Mouse (Mus musculus) E14TG2a.4 (cell line): ENCODE results near the gene Lrrc3b.

Source experiments
- CTCF ChIP-seq: conservative IDR thresholded peaks from 2 replicates; pipeline ENCODE4 v1.5.1; 2014; ENCODE audit warnings: low read length
- POU5F1 ChIP-seq: IDR thresholded peaks from 2 replicates; pipeline ENCODE4 v1.6.1; 2014; ENCODE audit warnings: low read length, borderline replicate concordance

DNA sequence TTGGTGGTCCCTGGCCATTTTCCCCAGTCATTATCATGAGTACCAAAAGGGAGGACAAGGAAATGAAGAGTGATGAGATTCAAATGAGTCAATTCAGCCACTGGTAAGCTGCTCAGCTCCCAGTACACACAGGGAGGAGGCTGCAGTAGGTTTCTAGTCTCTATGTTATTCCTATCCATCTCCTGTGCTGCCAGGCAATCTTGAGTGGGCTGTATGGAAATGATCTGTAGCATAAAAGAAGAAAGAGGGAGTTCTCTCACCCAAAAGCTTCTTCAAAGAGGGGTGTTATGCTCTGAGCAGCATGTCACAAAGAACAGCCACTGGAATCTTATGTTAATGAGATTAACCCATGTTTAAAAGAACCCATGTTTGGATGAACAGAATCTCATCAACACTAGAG lies 64.5 kb downstream of the Lrrc3b start:
- TF ChIP-seq CTCF (no peak), POU5F1 (no peak)
